ENCODE assay signal across 8 mouse cellular contexts in genomic region chr19:23274054-23274724, GRCm38 (mm10). TPM values are rescaled to one million over a fixed set of nuclear protein-coding genes. Genes with fewer than 3 reads are reported as not detected.
DNase-seq lines count a peak whose midpoint lies in the region; ATAC-seq and TF ChIP-seq lines count a peak whose summit lies in the region.

No protein-coding gene starts in this region.

- H3K4me2 ChIP-seq in heart, embryonic 13.5 days, result peak overlapping the region; percentile 67
- H3K4me2 ChIP-seq in hindbrain, embryonic 11.5 days (replicated peaks; ENCODE audit: low read depth, low read length), result peak overlapping the region; percentile 45

- intact Hi-C loops in heart, postnatal 25 days (cut with DNase I), result no loop called here

- 62% methylated on average over 3 of the region's 4 CpGs for WGBS in heart, embryonic 13.5 days
- 89% methylated on average over 3 of the region's 4 CpGs for WGBS in hindbrain, embryonic 11.5 days
- WGBS in midbrain, embryonic 10.5 days, result 59% methylated on average over 4 of the region's 4 CpGs

- no peaks in the 10 kb centered on the region for H3K36me3 ChIP-seq in heart, embryonic 13.5 days
- peaks cover 13% of the 10 kb centered on the region for H3K36me3 ChIP-seq in G1E (replicated peaks)
- no peaks in the 10 kb centered on the region for H3K36me3 ChIP-seq in hindbrain, embryonic 11.5 days (ENCODE audit: control insufficient read depth, insufficient read depth, low read length)
- H3K36me3 ChIP-seq in midbrain, embryonic 10.5 days, result peaks cover 12% of the 10 kb centered on the region

- no peaks in the 10 kb centered on the region for H3K27me3 ChIP-seq in heart, embryonic 13.5 days (replicated peaks)
- H3K27me3 ChIP-seq in G1E (ENCODE audit: insufficient read depth, low read length), result peaks cover 8% of the 10 kb centered on the region
- no peaks in the 10 kb centered on the region for H3K27me3 ChIP-seq in hindbrain, embryonic 11.5 days (ENCODE audit: control insufficient read depth, insufficient read depth, low read length)
- no peaks in the 10 kb centered on the region for H3K27me3 ChIP-seq in midbrain, embryonic 10.5 days (ENCODE audit: low read depth, poor library complexity, severe bottlenecking)

- no peak for DNase-seq in heart, postnatal 25 days (ENCODE audit: low spot score)
- no peak for DNase-seq in G1E (ENCODE audit: low spot score)
- peak; percentile 19 for DNase-seq in hindbrain, embryonic 11.5 days (ENCODE audit: low spot score)
- DNase-seq in midbrain, embryonic 10.5 days (ENCODE audit: low spot score), result no peak
- DNase-seq in spleen, adult 18-20 months, result no peak
- no peak for DNase-seq in left cerebral cortex, adult 8-10 months (ENCODE audit: low spot score in 2 of 2)
- DNase-seq in gastrocnemius, postnatal 4 days (ENCODE audit: low spot score in 2 of 2), result no peak

- peak overlapping the region; percentile 77 for H3K4me3 ChIP-seq in heart, embryonic 13.5 days
- peak overlapping the region; percentile 91 for H3K4me3 ChIP-seq in G1E (ENCODE audit: low read depth, low read length)
- H3K4me3 ChIP-seq in hindbrain, embryonic 11.5 days (ENCODE audit: low read depth, low read length), result peak overlapping the region; percentile 81
- peak overlapping the region; percentile 94 for H3K4me3 ChIP-seq in midbrain, embryonic 10.5 days

- H3K4me1 ChIP-seq in heart, embryonic 13.5 days, result peaks cover 23% of the 10 kb centered on the region
- H3K4me1 ChIP-seq in G1E (ENCODE audit: insufficient read depth, low read depth, low read length), result peaks cover 11% of the 10 kb centered on the region
- H3K4me1 ChIP-seq in hindbrain, embryonic 11.5 days (replicated peaks; ENCODE audit: control insufficient read depth, insufficient read depth, low read length), result no peaks in the 10 kb centered on the region
- H3K4me1 ChIP-seq in midbrain, embryonic 10.5 days, result peaks cover 20% of the 10 kb centered on the region

- H3K9ac ChIP-seq in heart, embryonic 13.5 days, result peak overlapping the region; percentile 94
- H3K9ac ChIP-seq in hindbrain, embryonic 11.5 days (ENCODE audit: low read depth, low read length), result peak overlapping the region; percentile 94; the same call in 1 of the 2 replicates

- TF ChIP-seq CTCF in G1E (IDR thresholded peaks at IDR 0.05; ENCODE audit: low read depth, low read length), result no peak

- ATAC-seq in heart, embryonic 13.5 days (ENCODE audit: extremely low read depth, insufficient number of reproducible peaks, low FRiP score, low TSS enrichment), result no peak
- no peak for ATAC-seq in G1E (ENCODE audit: extremely low read depth, insufficient number of reproducible peaks, low FRiP score, poor library complexity, severe bottlenecking)
- ATAC-seq in hindbrain, embryonic 11.5 days (ENCODE audit: low FRiP score), result peak; percentile 60

- no peaks in the 10 kb centered on the region for H3K9me3 ChIP-seq in heart, embryonic 13.5 days
- no peaks in the 10 kb centered on the region for H3K9me3 ChIP-seq in G1E (replicated peaks)
- H3K9me3 ChIP-seq in hindbrain, embryonic 11.5 days (ENCODE audit: control insufficient read depth, low read length), result no peaks in the 10 kb centered on the region
- H3K9me3 ChIP-seq in midbrain, embryonic 10.5 days (replicated peaks), result no peaks in the 10 kb centered on the region

- peak overlapping the region; percentile 64; the same call in 1 of the 2 replicates for H3K27ac ChIP-seq in heart, embryonic 13.5 days (replicated peaks)
- H3K27ac ChIP-seq in hindbrain, embryonic 11.5 days (ENCODE audit: low read depth, low read length), result no peak overlapping the region
- H3K27ac ChIP-seq in midbrain, embryonic 10.5 days (replicated peaks), result peak overlapping the region; percentile 94

RNA-seq across cellular contexts. Expression of gene Smc5, which starts 0.5 kb away (rescaled TPM):
- 20.6 and 21.7 TPM in 2 replicates for polyA plus RNA-seq in heart, embryonic 13.5 days (2015; fragmentation: Nextera tagmentation; extraction: Ambion mirVana)
- total RNA-seq in heart, postnatal 25 days (2021), result 10 to 100 TPM; 21.0 to 22.2 TPM
- total RNA-seq in G1E (2014; fragmentation: Nextera tagmentation), result 207 and 241 TPM in 2 replicates
- total RNA-seq in G1E (2017), result 81.2 and 104 TPM in 2 replicates
- 10.0 and 11.3 TPM in 2 replicates for polyA plus RNA-seq in G1E (2012)
- polyA plus RNA-seq in hindbrain, embryonic 11.5 days (2014; fragmentation: Nextera tagmentation; extraction: Ambion mirVana), result 53.6 and 57.4 TPM in 2 replicates
- 46.3 and 46.6 TPM in 2 replicates for polyA plus RNA-seq in midbrain, embryonic 10.5 days (2016; fragmentation: Nextera tagmentation; extraction: Ambion mirVana)
- total RNA-seq in left cerebral cortex, adult 8-10 months (2022), result 10 to 100 TPM; 31.9 to 34.7 (median 34.3) TPM
- total RNA-seq in gastrocnemius, postnatal 4 days (2021), result 10 to 100 TPM; 34.8 to 44.4 TPM
